Mouse (Mus musculus) heart, postnatal 36 days (tissue): Measurements from ENCODE around the gene Traf1. TPM values are rescaled to one million over a fixed set of nuclear protein-coding genes. Genes with fewer than 3 reads are reported as not detected.

ENCODE experiments used
- DNase-seq, 2 experiments: peaks; one replicate each; pipeline ENCODE4 v3.0.0; 2021 to 2022
- intact Hi-C: fragments of 180-260 bp; cut with DNase I; formaldehyde crosslinking; loops from one replicate; pipeline ENCODE4 v1.15.1; 2025
- total RNA-seq, 2 experiments: library from RNA; stranded (reverse); gene quantifications; 2 replicates each; pipeline ENCODE4 v1.2.3; 2021

Gene Traf1
- total RNA-seq, 2 experiments from 2014 or later, result 1.00 to 1.8 TPM

GRCm38 (mm10) chr2:34948622-34949021, 12.9 kb downstream of the Traf1 start:
- DNase-seq, result no peak
- intact Hi-C loops, result no loop called here

- no peak for DNase-seq
- intact Hi-C loops, result no loop called here
Measured at GRCm38 (mm10) chr2:34946046-34946445, 15.5 kb downstream of the Traf1 start.

- intact Hi-C loops, result no loop called here
- DNase-seq, result no peak
Measured at GRCm38 (mm10) chr2:34945580-34945979, 16.0 kb downstream of the Traf1 start.

- DNase-seq, result peak; percentile 61 to 75
- intact Hi-C loops, result no loop called here
Measured at GRCm38 (mm10) chr2:34944761-34945160, 16.8 kb downstream of the Traf1 start.

GRCm38 (mm10) chr2:34943556-34944120, 17.9 kb downstream of the Traf1 start:
- DNase-seq, result no peak
- intact Hi-C loops, result no loop called here

GRCm38 (mm10) chr2:34941061-34941675, 20.4 kb downstream of the Traf1 start:
- intact Hi-C loops, result no loop called here
- no peak for DNase-seq

- intact Hi-C loops, result no loop called here
- no peak for DNase-seq
Measured at GRCm38 (mm10) chr2:34940246-34940645, 21.3 kb downstream of the Traf1 start.

GRCm38 (mm10) chr2:34938269-34939208, 23.0 kb downstream of the Traf1 start:
- peak; percentile 31 to 40 for DNase-seq
- intact Hi-C loops, result no loop called here

- intact Hi-C loops, result no loop called here
Measured at GRCm38 (mm10) chr2:34937460-34937859, 24.1 kb downstream of the Traf1 start.

GRCm38 (mm10) chr2:34927320-34927719, 34.3 kb downstream of the Traf1 start:
- no peak for DNase-seq
- intact Hi-C loops, result no loop called here

More at GRCm38 (mm10) chr2:34937460-34937859, 24.1 kb downstream of the Traf1 start:
- no peak for DNase-seq

- no peak for DNase-seq
- intact Hi-C loops, result no loop called here
Measured at GRCm38 (mm10) chr2:34922729-34923128, 38.8 kb downstream of the Traf1 start.

GRCm38 (mm10) chr2:34920144-34920543, 41.4 kb downstream of the Traf1 start:
- no peak for DNase-seq
- intact Hi-C loops, result no loop called here

- no peak for DNase-seq
- intact Hi-C loops, result no loop called here
Measured at GRCm38 (mm10) chr2:34915103-34915502, 46.5 kb downstream of the Traf1 start.

- intact Hi-C loops, result no loop called here
- DNase-seq, result no peak
Measured at GRCm38 (mm10) chr2:34914823-34915082, 46.8 kb downstream of the Traf1 start.

GRCm38 (mm10) chr2:34914069-34914822, 47.3 kb downstream of the Traf1 start:
- intact Hi-C loops, result no loop called here
- peak; percentile 49 to 61 for DNase-seq

GRCm38 (mm10) chr2:34913218-34914068, 48.1 kb downstream of the Traf1 start, which contains the start of gene Phf19:
Phf19 (minus strand) TSS chr2:34914026.
- intact Hi-C loops, result loop anchor here (2.0 kb wide), 1 partner anchor 57 kb away; no protein-coding TSS in a partner anchor

GRCm38 (mm10) chr2:34912613-34913012, 49.0 kb downstream of the Traf1 start:
- DNase-seq, result no peak
- intact Hi-C loops, result loop anchor here (2.0 kb wide), 1 partner anchor 58 kb away; no protein-coding TSS in a partner anchor

More at GRCm38 (mm10) chr2:34913218-34914068, 48.1 kb downstream of the Traf1 start, which contains the start of gene Phf19:
- DNase-seq, result peak; percentile 46 to 61

GRCm38 (mm10) chr2:34911871-34912270, 49.7 kb downstream of the Traf1 start:
- intact Hi-C loops, result loop anchor here (2.0 kb wide), 1 partner anchor 59 kb away; no protein-coding TSS in a partner anchor

GRCm38 (mm10) chr2:34909719-34910118, 51.9 kb downstream of the Traf1 start:
- intact Hi-C loops, result no loop called here
- DNase-seq, result no peak

More at GRCm38 (mm10) chr2:34911871-34912270, 49.7 kb downstream of the Traf1 start:
- no peak for DNase-seq
